Comparison of ENCODE assay signal across 31 mouse cellular contexts in the genomic region with DNA sequence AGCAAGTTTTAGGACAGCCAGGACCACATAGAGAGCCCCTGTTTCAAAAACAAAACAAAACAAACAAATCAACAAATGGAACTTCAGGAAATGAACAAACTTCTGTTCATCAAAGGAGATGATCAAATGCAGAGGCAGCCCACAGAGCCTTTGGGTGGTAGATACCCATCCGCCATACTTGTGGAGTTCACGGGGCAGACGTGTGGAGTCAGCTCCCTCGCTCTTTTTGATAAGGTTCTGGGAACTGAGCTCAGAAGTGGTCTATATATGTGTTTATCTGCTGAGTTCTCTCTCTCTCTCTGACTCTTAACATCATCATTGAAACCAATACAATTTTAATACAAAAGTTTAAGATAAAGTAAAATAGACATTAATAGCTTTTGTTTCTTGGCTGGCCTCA. TPM values are rescaled to one million over a fixed set of nuclear protein-coding genes. Genes with fewer than 3 reads are reported as not detected.
"Had no signal": no experiment of that assay in that cellular context is flagged by ENCODE, and none has a peak within 500 bp of the region (broad histone marks: within the 10 kb centered on the region; RNA-seq: fewer than 3 reads in every experiment).

No protein-coding gene starts in this region.

- H3K4me1 ChIP-seq: heart, embryonic 15.5 days; hindbrain, embryonic 13.5 days; hindbrain, embryonic 15.5 days; limb, embryonic 13.5 days had no signal

- H3K27ac ChIP-seq: gastrocnemius, adult 2 months; heart, adult 2 months; heart, embryonic 13.5 days; heart, embryonic 15.5 days; hindbrain, embryonic 13.5 days; hindbrain, embryonic 15.5 days; hindbrain, postnatal 0 days; kidney, embryonic 15.5 days; kidney, postnatal 0 days; limb, embryonic 13.5 days had no signal

- H3K9me3 ChIP-seq: heart, embryonic 13.5 days; heart, embryonic 15.5 days; hindbrain, embryonic 13.5 days; hindbrain, embryonic 15.5 days; kidney, embryonic 15.5 days; limb, embryonic 13.5 days had no signal

- DNase-seq: gastrocnemius, adult 2 months; gastrocnemius, postnatal 10 days; gastrocnemius, postnatal 36 days; heart, adult 11 months; heart, adult 2 months; heart, postnatal 14 days; heart, postnatal 36 days; kidney, adult 11 months; kidney, adult 2 months; kidney, adult 9 months; kidney, postnatal 14 days; kidney, postnatal 36 days; layer of hippocampus, adult 9-11 months; layer of hippocampus, postnatal 36 days; left cerebral cortex, postnatal 4 days had no signal

- H3K4me3 ChIP-seq: gastrocnemius, adult 2 months; heart, adult 2 months; heart, embryonic 13.5 days; heart, embryonic 15.5 days; hindbrain, embryonic 13.5 days; hindbrain, embryonic 15.5 days; kidney, embryonic 15.5 days; limb, embryonic 13.5 days had no signal

- H3K4me2 ChIP-seq: heart, embryonic 11.5 days; heart, embryonic 13.5 days; heart, embryonic 15.5 days; hindbrain, embryonic 13.5 days; hindbrain, embryonic 15.5 days; kidney, embryonic 15.5 days; limb, embryonic 13.5 days had no signal

- H3K36me3 ChIP-seq: heart, embryonic 13.5 days; heart, embryonic 15.5 days; hindbrain, embryonic 13.5 days; hindbrain, embryonic 15.5 days; kidney, embryonic 15.5 days; limb, embryonic 13.5 days had no signal

- H3K9ac ChIP-seq: heart, embryonic 13.5 days; heart, embryonic 15.5 days; hindbrain, embryonic 13.5 days; hindbrain, embryonic 15.5 days; kidney, embryonic 15.5 days; limb, embryonic 13.5 days had no signal

- H3K27me3 ChIP-seq: heart, embryonic 13.5 days; heart, embryonic 15.5 days; hindbrain, embryonic 13.5 days; hindbrain, embryonic 15.5 days; kidney, embryonic 15.5 days; limb, embryonic 13.5 days had no signal

- ATAC-seq: hindbrain, postnatal 0 days; intestine, embryonic 16.5 days had no signal

RNA-seq across cellular contexts. Expression of gene Plac8, which starts 56.8 kb away (rescaled TPM):
- total RNA-seq: gastrocnemius, adult 2 months; gastrocnemius, postnatal 36 days; layer of hippocampus, adult 18-20 months; layer of hippocampus, adult 8-10 months; layer of hippocampus, postnatal 14 days; layer of hippocampus, postnatal 36 days; left cerebral cortex, adult 8-10 months; left cerebral cortex, postnatal 10 days; left cerebral cortex, postnatal 25 days had no signal
